Mouse (Mus musculus) embryonic facial prominence, embryonic 12.5 days (tissue): ENCODE measurements around the gene Car15. TPM values are rescaled to one million over a fixed set of nuclear protein-coding genes. Genes with fewer than 3 reads are reported as not detected.

ENCODE experiments used
- ATAC-seq: fragments of 200-750 bp; cut with Nextera tagmentation; 2 replicates; pipeline ENCODE4 v1.8.0; 2017; ENCODE audit not compliant: insufficient number of reproducible peaks, insufficient read depth, low FRiP score, low TSS enrichment
- H3K27ac ChIP-seq: fragments of 300-500 bp; sonication (generic); 2 replicates; pipeline ENCODE4 v1.5.1; 2016; ENCODE audit warnings: mild to moderate bottlenecking
- H3K27me3 ChIP-seq: fragments of 300-500 bp; sonication (generic); 2 replicates; pipeline ENCODE4 v1.6.1; 2016; ENCODE audit warnings: mild to moderate bottlenecking, moderate library complexity
- H3K36me3 ChIP-seq: fragments of 300-500 bp; sonication (generic); 2 replicates; pipeline ENCODE4 v1.6.1; 2016; ENCODE audit warnings: mild to moderate bottlenecking
- H3K4me1 ChIP-seq: fragments of 300-500 bp; sonication (generic); 2 replicates; pipeline ENCODE4 v1.6.1; 2016
- H3K4me2 ChIP-seq: fragments of 300-500 bp; sonication (generic); replicated peaks from 2 replicates; pipeline ENCODE4 v1.6.1; 2016; ENCODE audit warnings: mild to moderate bottlenecking, moderate library complexity
- H3K4me3 ChIP-seq: fragments of 300-500 bp; sonication (generic); 2 replicates; pipeline ENCODE4 v1.5.1; 2016; ENCODE audit warnings: mild to moderate bottlenecking
- H3K9ac ChIP-seq: fragments of 300-500 bp; sonication (generic); 2 replicates; pipeline ENCODE4 v1.6.1; 2016; ENCODE audit warnings: mild to moderate bottlenecking, moderate library complexity
- H3K9me3 ChIP-seq: fragments of 300-500 bp; sonication (generic); 2 replicates; pipeline ENCODE4 v1.6.1; 2016; ENCODE audit warnings: mild to moderate bottlenecking, moderate library complexity
- WGBS: fragments of 180-500 bp; shearing (Covaris S2); methylation state at CpG from one replicate; pipeline ENCODE4 v1.1.7; 2016; 5-methylcytosine and 5-hydroxymethylcytosine counted together
- polyA plus RNA-seq: library from polyadenylated mRNA; unstranded; fragments of >200 nt; fragmentation: Nextera tagmentation; extraction: Ambion mirVana; gene quantifications from 2 replicates; pipeline ENCODE4 v1.2.1, GENCODE M21; 2016

Car15 gene
- polyA plus RNA-seq, 1 experiment from 2014 or later = 3.3 TPM

GRCm38 (mm10) chr16:17851860-17852259 is 13.7 kb upstream of the Car15 start:
- H3K4me3 ChIP-seq = no peak overlapping the region
- no peak for ATAC-seq

GRCm38 (mm10) chr16:17851331-17851730 is 13.2 kb upstream of the Car15 start:
- no peak overlapping the region for H3K9ac ChIP-seq
- 93% methylated on average over 5 of the region's 5 CpGs for WGBS
- H3K27me3 ChIP-seq = no peaks in the 10 kb centered on the region
- ATAC-seq = no peak
- H3K9me3 ChIP-seq = no peaks in the 10 kb centered on the region
- peaks cover 84% of the 10 kb centered on the region for H3K36me3 ChIP-seq
- H3K4me2 ChIP-seq = no peak overlapping the region
- H3K27ac ChIP-seq = no peak overlapping the region
- no peaks in the 10 kb centered on the region for H3K4me1 ChIP-seq
- no peak overlapping the region for H3K4me3 ChIP-seq

More at GRCm38 (mm10) chr16:17851860-17852259, 13.7 kb upstream of the Car15 start:
- Histone ChIP-seq H3K9me3 (no peaks in the 10 kb centered on the region), H3K9ac (no peak overlapping the region), H3K4me1 (no peaks in the 10 kb centered on the region), H3K27me3 (no peaks in the 10 kb centered on the region), H3K27ac (no peak overlapping the region), H3K4me2 (no peak overlapping the region), H3K36me3 (peaks cover 84% of the 10 kb centered on the region)
- 92% methylated on average over 1 of the region's 1 CpGs for WGBS

- Histone ChIP-seq H3K4me1 (no peaks in the 10 kb centered on the region), H3K27ac (no peak overlapping the region), H3K9me3 (no peaks in the 10 kb centered on the region), H3K27me3 (no peaks in the 10 kb centered on the region), H3K4me2 (no peak overlapping the region), H3K9ac (no peak overlapping the region), H3K4me3 (no peak overlapping the region), H3K36me3 (peaks cover 88% of the 10 kb centered on the region)
- 83% methylated on average over 6 of the region's 6 CpGs for WGBS
- no peak for ATAC-seq
These were observed 11.3 kb upstream of the Car15 start for GRCm38 (mm10) chr16:17849486-17849885.

- Histone ChIP-seq H3K27me3 (no peaks in the 10 kb centered on the region), H3K9ac (no peak overlapping the region), H3K9me3 (no peaks in the 10 kb centered on the region), H3K36me3 (peaks cover 88% of the 10 kb centered on the region), H3K4me2 (no peak overlapping the region), H3K27ac (no peak overlapping the region), H3K4me3 (no peak overlapping the region), H3K4me1 (no peaks in the 10 kb centered on the region)
- no peak for ATAC-seq
- 15% methylated on average over 1 of the region's 1 CpGs for WGBS
These were observed 10.8 kb upstream of the Car15 start for GRCm38 (mm10) chr16:17848928-17849327.

- WGBS = 98% methylated on average over 6 of the region's 6 CpGs
- no peak overlapping the region for H3K4me3 ChIP-seq
- H3K9me3 ChIP-seq = no peaks in the 10 kb centered on the region
- ATAC-seq = no peak
- H3K4me2 ChIP-seq = no peak overlapping the region
- H3K36me3 ChIP-seq = peaks cover 90% of the 10 kb centered on the region
- no peaks in the 10 kb centered on the region for H3K4me1 ChIP-seq
- no peaks in the 10 kb centered on the region for H3K27me3 ChIP-seq
- H3K9ac ChIP-seq = no peak overlapping the region
- H3K27ac ChIP-seq = no peak overlapping the region
These were observed 10.3 kb upstream of the Car15 start for GRCm38 (mm10) chr16:17848431-17848830.

GRCm38 (mm10) chr16:17843701-17844365 is 5.7 kb upstream of the Car15 start:
- ATAC-seq = no peak
- Histone ChIP-seq H3K4me1 (no peaks in the 10 kb centered on the region), H3K27me3 (no peaks in the 10 kb centered on the region), H3K36me3 (peaks cover 86% of the 10 kb centered on the region), H3K9me3 (no peaks in the 10 kb centered on the region), H3K9ac (no peak overlapping the region), H3K27ac (no peak overlapping the region), H3K4me2 (no peak overlapping the region), H3K4me3 (no peak overlapping the region)
- WGBS = 92% methylated on average over 10 of the region's 10 CpGs

GRCm38 (mm10) chr16:17842437-17842836 is 4.3 kb upstream of the Car15 start:
- Histone ChIP-seq H3K36me3 (peaks cover 73% of the 10 kb centered on the region), H3K27me3 (peaks cover 2% of the 10 kb centered on the region; the same call in 1 of the 2 replicates), H3K4me2 (no peak overlapping the region), H3K9me3 (no peaks in the 10 kb centered on the region), H3K4me3 (no peak overlapping the region), H3K27ac (no peak overlapping the region), H3K9ac (no peak overlapping the region), H3K4me1 (no peaks in the 10 kb centered on the region)
- ATAC-seq = no peak
- 96% methylated on average over 7 of the region's 7 CpGs for WGBS

GRCm38 (mm10) chr16:17839976-17840375 is 1.8 kb upstream of the Car15 start:
- Histone ChIP-seq H3K4me1 (no peaks in the 10 kb centered on the region), H3K27ac (no peak overlapping the region), H3K27me3 (peaks cover 26% of the 10 kb centered on the region), H3K4me2 (no peak overlapping the region), H3K4me3 (no peak overlapping the region), H3K36me3 (peaks cover 48% of the 10 kb centered on the region), H3K9me3 (no peaks in the 10 kb centered on the region), H3K9ac (no peak overlapping the region)
- ATAC-seq = no peak
- WGBS = 80% methylated on average over 4 of the region's 4 CpGs

GRCm38 (mm10) chr16:17835481-17835880 is 2.7 kb downstream of the Car15 start:
- no peak overlapping the region for H3K4me2 ChIP-seq
- WGBS = 49% methylated on average over 13 of the region's 13 CpGs
- no peak overlapping the region for H3K27ac ChIP-seq
- H3K9me3 ChIP-seq = no peaks in the 10 kb centered on the region
- H3K4me1 ChIP-seq = peaks cover 12% of the 10 kb centered on the region
- peaks cover 3% of the 10 kb centered on the region; the same call in 1 of the 2 replicates for H3K36me3 ChIP-seq
- no peak overlapping the region for H3K9ac ChIP-seq
- no peak overlapping the region for H3K4me3 ChIP-seq
- ATAC-seq = peak; percentile 18; the same call in 1 of the 2 replicates
- H3K27me3 ChIP-seq = peaks cover 71% of the 10 kb centered on the region

GRCm38 (mm10) chr16:17834543-17834942 is 3.6 kb downstream of the Car15 start:
- Histone ChIP-seq H3K27me3 (peaks cover 78% of the 10 kb centered on the region), H3K27ac (no peak overlapping the region), H3K4me2 (peak overlapping the region; percentile 83), H3K9me3 (no peaks in the 10 kb centered on the region), H3K36me3 (no peaks in the 10 kb centered on the region), H3K4me3 (peak overlapping the region; percentile 49), H3K9ac (no peak overlapping the region), H3K4me1 (peaks cover 12% of the 10 kb centered on the region)
- 50% methylated on average over 7 of the region's 7 CpGs for WGBS
- no peak for ATAC-seq

GRCm38 (mm10) chr16:17833681-17834399 is 4.3 kb downstream of the Car15 start:
- ATAC-seq = 0 out of 2 replicates have a peak, but pooled peaks have one; percentile 22

GRCm38 (mm10) chr16:17833321-17833680 is 4.9 kb downstream of the Car15 start:
- peak overlapping the region; percentile 49 for H3K4me3 ChIP-seq
- H3K36me3 ChIP-seq = no peaks in the 10 kb centered on the region
- WGBS = 0% methylated on average over 37 of the region's 37 CpGs
- no peaks in the 10 kb centered on the region for H3K9me3 ChIP-seq
- peaks cover 12% of the 10 kb centered on the region for H3K4me1 ChIP-seq
- ATAC-seq = 0 out of 2 replicates have a peak, but pooled peaks have one; percentile 44
- H3K27me3 ChIP-seq = peaks cover 78% of the 10 kb centered on the region
- peak overlapping the region; percentile 83 for H3K4me2 ChIP-seq
- H3K9ac ChIP-seq = peak overlapping the region; percentile 61
- H3K27ac ChIP-seq = no peak overlapping the region

More at GRCm38 (mm10) chr16:17833681-17834399, 4.3 kb downstream of the Car15 start:
- Histone ChIP-seq H3K4me2 (peak overlapping the region; percentile 83), H3K9ac (peak overlapping the region; percentile 61), H3K4me1 (peaks cover 12% of the 10 kb centered on the region), H3K27ac (no peak overlapping the region), H3K27me3 (peaks cover 78% of the 10 kb centered on the region), H3K36me3 (no peaks in the 10 kb centered on the region), H3K9me3 (no peaks in the 10 kb centered on the region), H3K4me3 (peak overlapping the region; percentile 49)
- WGBS = under 1% methylated on average over 89 of the region's 103 CpGs
